Mouse (Mus musculus) lung, postnatal 0 days (tissue): Measurements from ENCODE around the gene Cx3cl1.

Experiments
- CTCF ChIP-seq: IDR thresholded peaks from 2 replicates; pipeline ENCODE4 v1.5.1; 2016; ENCODE audit warnings: antibody characterized with exemption, mild to moderate bottlenecking
- EP300 ChIP-seq: IDR thresholded peaks from 2 replicates; pipeline ENCODE4 v1.6.1; 2016; ENCODE audit warnings: antibody characterized with exemption, mild to moderate bottlenecking, control low read depth

DNA sequence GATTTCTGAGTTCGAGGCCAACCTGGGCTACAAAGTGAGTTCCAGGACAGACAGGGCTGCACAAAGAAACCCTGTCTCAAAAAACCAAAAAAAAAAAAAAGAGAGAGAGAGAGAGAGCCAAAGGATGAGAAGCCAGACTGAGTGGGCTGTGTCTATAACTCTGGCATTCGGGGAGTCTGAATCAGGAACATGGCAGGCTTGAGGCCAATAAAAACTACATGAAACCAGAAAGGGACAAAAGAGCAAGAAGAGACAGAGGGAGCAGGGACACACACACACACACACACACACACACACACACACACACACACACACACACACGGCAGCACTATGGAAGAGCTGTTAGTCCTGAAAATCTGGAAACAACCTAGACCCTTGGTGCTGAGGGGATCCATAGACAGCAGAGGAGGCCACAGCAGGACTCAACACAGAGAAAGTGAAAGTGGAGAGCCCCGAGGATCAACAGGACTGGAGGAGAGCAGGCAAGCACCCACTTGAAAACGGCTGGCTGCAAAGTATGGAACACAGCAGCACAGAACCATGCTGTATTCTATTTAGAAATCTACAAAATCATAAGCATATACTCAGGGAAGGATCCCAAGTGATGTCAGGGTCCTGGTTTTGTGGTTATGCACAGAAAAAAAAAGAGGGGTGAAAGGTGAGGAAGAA, 36.2 kb upstream of the Cx3cl1 start:
- TF ChIP-seq CTCF = no peak
- no peak for TF ChIP-seq EP300
